Mouse (Mus musculus): ENCODE results near the gene Timp3. TPM values are rescaled to one million over a fixed set of nuclear protein-coding genes. Genes with fewer than 3 reads are reported as not detected.

Gene Timp3
- 91.0 and 92.7 TPM in 2 replicates for polyA plus RNA-seq (2014; fragmentation: Nextera tagmentation; extraction: Ambion mirVana)

DNA sequence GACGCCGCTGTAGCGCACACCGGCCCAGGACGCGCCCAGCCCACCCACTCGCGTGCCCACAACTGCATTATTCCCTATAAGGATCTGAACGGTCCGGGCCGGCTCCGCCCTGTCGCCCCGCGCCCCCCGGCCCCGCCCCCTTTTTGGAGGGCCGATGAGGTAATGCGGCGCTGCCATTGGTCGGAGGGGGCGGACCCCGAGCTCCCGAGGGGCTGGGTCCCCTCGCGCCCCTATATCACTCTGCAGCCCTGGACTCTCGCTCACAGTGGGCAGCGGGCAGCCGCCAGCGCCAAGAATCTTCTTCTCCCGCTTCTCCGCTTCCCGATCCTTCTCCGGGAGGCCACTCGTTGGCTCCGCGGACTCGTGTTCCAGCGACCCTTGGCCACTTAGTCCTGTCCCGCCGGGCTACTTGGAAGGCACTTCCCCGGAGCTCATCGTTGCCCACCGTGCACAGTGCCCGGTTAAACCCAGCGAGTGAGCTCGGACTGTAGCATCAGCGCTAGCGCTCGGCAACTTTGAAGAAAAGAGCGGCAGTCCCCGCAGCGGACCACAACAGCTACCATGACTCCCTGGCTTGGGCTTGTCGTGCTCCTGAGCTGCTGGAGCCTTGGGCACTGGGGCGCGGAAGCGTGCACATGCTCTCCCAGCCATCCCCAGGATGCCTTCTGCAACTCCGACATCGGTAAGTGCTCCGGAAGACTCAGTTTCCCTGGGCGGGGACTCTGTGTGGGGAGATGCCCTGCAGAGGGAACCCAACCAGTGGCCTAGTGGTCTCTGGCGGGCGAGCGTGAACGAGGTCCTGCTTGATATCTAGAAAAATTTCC is at the start of gene Timp3:
Timp3 (plus strand) TSS at position 80 of the 824 bp plus-strand sequence.
- H3K9me3 ChIP-seq (ENCODE audit: control insufficient read depth, low read length) = no peaks in the 10 kb centered on the region
- peak within 1 kb of the TSS; percentile 92 for H3K4me2 ChIP-seq (ENCODE audit: low read length)
- peak within 1 kb of the TSS; percentile 77 to 79 for H3K4me3 ChIP-seq (ENCODE audit: control insufficient read depth in 1 of 2, insufficient read depth in 1 of 2, low read depth in 1 of 2, low read length in 2 of 2)
- H3K36me3 ChIP-seq (ENCODE audit: control insufficient read depth, insufficient read depth, low read length) = peaks cover 12% of the 10 kb centered on the region
- under 1% methylated on average over 59 of the region's 65 CpGs for WGBS
- peak within 1 kb of the TSS; percentile 35 to 88 for H3K27ac ChIP-seq (replicated peaks in 1 of 2; ENCODE audit: control insufficient read depth in 1 of 2, insufficient read depth in 1 of 2, low read depth in 2 of 2, low read length in 2 of 2)
- peaks cover 19 to 27% of the 10 kb centered on the region in 2 experiments for H3K4me1 ChIP-seq (ENCODE audit: control insufficient read depth in 2 of 2, insufficient read depth in 2 of 2, low read length in 2 of 2)
- H3K27me3 ChIP-seq (ENCODE audit: control insufficient read depth, insufficient read depth, low read length) = no peaks in the 10 kb centered on the region; the same call in 1 of the 2 replicates
- H3K9ac ChIP-seq (ENCODE audit: low read length) = peak within 1 kb of the TSS; percentile 94
- peak; percentile 89 for ATAC-seq (ENCODE audit: insufficient number of reproducible peaks, insufficient read depth, low FRiP score, low read depth)

DNA sequence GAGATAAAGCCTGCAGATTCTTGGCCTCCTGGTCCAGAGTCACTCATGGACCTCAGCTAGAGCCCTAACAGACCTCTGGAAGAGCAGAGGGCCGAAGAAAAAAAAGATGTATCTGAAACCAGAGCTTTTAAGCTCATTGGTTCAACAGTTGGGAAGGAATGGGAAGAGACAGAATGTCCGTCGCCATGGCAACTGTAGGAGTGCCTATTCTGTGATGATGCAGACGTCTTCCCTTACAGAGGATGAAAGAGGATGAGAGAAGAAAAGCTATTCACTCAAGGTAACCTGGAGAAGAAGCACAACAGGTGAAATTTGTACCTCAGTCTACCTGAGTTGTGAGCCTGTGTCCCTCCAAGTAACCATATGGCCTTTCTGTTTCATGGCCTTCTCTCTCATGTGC is 44.0 kb upstream of the Timp3 start:
- no peak for ATAC-seq (ENCODE audit: insufficient number of reproducible peaks, insufficient read depth, low FRiP score, low read depth)
- no peak overlapping the region for H3K4me3 ChIP-seq (ENCODE audit: control insufficient read depth in 1 of 2, insufficient read depth in 1 of 2, low read depth in 1 of 2, low read length in 2 of 2)
- no peaks in the 10 kb centered on the region for H3K4me1 ChIP-seq (ENCODE audit: control insufficient read depth in 2 of 2, insufficient read depth in 2 of 2, low read length in 2 of 2)
- peaks cover 7% of the 10 kb centered on the region; the same call in 1 of the 2 replicates for H3K9me3 ChIP-seq (ENCODE audit: control insufficient read depth, low read length)
- no peak overlapping the region for H3K4me2 ChIP-seq (ENCODE audit: low read length)
- no peak overlapping the region for H3K27ac ChIP-seq (replicated peaks in 1 of 2; ENCODE audit: control insufficient read depth in 1 of 2, insufficient read depth in 1 of 2, low read depth in 2 of 2, low read length in 2 of 2)
- no peak overlapping the region for H3K9ac ChIP-seq (ENCODE audit: low read length)
- H3K36me3 ChIP-seq (ENCODE audit: control insufficient read depth, insufficient read depth, low read length) = no peaks in the 10 kb centered on the region
- H3K27me3 ChIP-seq (ENCODE audit: control insufficient read depth, insufficient read depth, low read length) = no peaks in the 10 kb centered on the region
- WGBS = 60% methylated on average over 4 of the region's 4 CpGs

DNA sequence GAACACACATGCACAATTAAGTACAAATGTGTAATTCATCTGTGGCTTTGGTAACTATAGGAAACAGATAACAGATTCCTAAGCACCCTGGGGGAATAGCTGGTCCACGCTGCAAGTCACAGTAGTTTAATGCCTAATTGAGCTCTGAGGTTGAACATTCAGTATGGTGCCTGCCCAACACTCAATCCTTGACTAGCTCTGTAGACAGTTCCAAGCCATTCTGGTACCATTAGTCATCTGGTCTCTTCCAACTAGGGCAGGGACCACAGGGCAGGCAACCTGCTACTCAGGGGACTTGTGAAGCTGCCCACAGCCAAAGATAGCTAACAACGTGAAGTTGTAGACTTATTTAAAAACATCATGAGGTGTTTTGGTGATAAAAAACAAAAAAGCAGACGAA is 43.1 kb upstream of the Timp3 start:
- 64% methylated on average over 3 of the region's 3 CpGs for WGBS
- Histone ChIP-seq H3K36me3 (ENCODE audit: control insufficient read depth, insufficient read depth, low read length) (no peaks in the 10 kb centered on the region), H3K4me3 (ENCODE audit: control insufficient read depth in 1 of 2, insufficient read depth in 1 of 2, low read depth in 1 of 2, low read length in 2 of 2) (no peak overlapping the region), H3K4me2 (ENCODE audit: low read length) (no peak overlapping the region), H3K9ac (ENCODE audit: low read length) (no peak overlapping the region), H3K27ac (replicated peaks in 1 of 2; ENCODE audit: control insufficient read depth in 1 of 2, insufficient read depth in 1 of 2, low read depth in 2 of 2, low read length in 2 of 2) (no peak overlapping the region), H3K4me1 (ENCODE audit: control insufficient read depth in 2 of 2, insufficient read depth in 2 of 2, low read length in 2 of 2) (no peaks in the 10 kb centered on the region), H3K9me3 (ENCODE audit: control insufficient read depth, low read length) (peaks cover 7% of the 10 kb centered on the region; the same call in 1 of the 2 replicates), H3K27me3 (ENCODE audit: control insufficient read depth, insufficient read depth, low read length) (no peaks in the 10 kb centered on the region)
- no peak for ATAC-seq (ENCODE audit: insufficient number of reproducible peaks, insufficient read depth, low FRiP score, low read depth)

DNA sequence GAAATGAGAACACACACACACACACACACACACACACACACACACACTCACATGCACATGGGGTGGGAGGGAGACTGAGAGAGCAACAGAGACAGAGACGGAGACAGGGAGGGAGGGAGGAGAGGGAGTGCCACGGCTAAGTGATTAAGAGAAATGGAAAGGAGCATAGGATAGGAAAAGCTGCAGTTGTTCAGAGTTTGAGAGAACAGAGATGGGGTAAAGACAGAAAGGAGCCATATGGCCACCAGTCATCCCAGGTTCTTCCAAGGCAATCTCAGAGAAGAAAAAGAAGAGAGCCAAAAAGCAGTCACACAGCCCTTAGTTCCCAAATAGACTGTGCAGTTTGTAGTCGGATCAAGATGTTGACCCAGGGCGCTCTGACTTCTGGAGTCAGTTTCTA is 42.1 kb upstream of the Timp3 start:
- H3K4me2 ChIP-seq (ENCODE audit: low read length) = no peak overlapping the region
- 67% methylated on average over 4 of the region's 4 CpGs for WGBS
- H3K4me3 ChIP-seq (ENCODE audit: control insufficient read depth in 1 of 2, insufficient read depth in 1 of 2, low read depth in 1 of 2, low read length in 2 of 2) = no peak overlapping the region
- H3K27me3 ChIP-seq (ENCODE audit: control insufficient read depth, insufficient read depth, low read length) = no peaks in the 10 kb centered on the region
- H3K9ac ChIP-seq (ENCODE audit: low read length) = no peak overlapping the region
- H3K4me1 ChIP-seq (ENCODE audit: control insufficient read depth in 2 of 2, insufficient read depth in 2 of 2, low read length in 2 of 2) = no peaks in the 10 kb centered on the region
- H3K9me3 ChIP-seq (ENCODE audit: control insufficient read depth, low read length) = peaks cover 7% of the 10 kb centered on the region; the same call in 1 of the 2 replicates
- ATAC-seq (ENCODE audit: insufficient number of reproducible peaks, insufficient read depth, low FRiP score, low read depth) = no peak
- no peak overlapping the region for H3K27ac ChIP-seq (replicated peaks in 1 of 2; ENCODE audit: control insufficient read depth in 1 of 2, insufficient read depth in 1 of 2, low read depth in 2 of 2, low read length in 2 of 2)
- H3K36me3 ChIP-seq (ENCODE audit: control insufficient read depth, insufficient read depth, low read length) = no peaks in the 10 kb centered on the region

DNA sequence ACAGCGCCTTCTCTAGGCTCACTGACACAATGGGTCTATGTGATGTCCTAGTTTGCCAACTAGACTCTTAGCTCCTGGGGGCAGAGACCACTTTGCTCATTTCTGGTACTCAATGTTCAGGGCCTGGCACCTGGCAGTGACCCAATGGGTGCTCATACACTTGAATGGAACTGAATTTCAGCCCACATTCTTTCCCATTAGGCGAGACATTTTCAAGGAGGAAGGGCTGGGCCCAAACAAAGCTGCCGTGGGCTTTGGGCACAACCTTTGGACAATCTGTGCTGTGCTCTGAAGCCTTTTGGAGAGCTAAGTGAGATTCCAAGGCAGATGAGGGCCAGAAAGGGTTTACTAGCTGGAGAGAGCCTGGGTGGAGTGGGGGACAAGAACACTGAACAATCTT is 41.2 kb upstream of the Timp3 start:
- H3K9ac ChIP-seq (ENCODE audit: low read length) = no peak overlapping the region
- H3K36me3 ChIP-seq (ENCODE audit: control insufficient read depth, insufficient read depth, low read length) = no peaks in the 10 kb centered on the region
- H3K4me3 ChIP-seq (ENCODE audit: control insufficient read depth in 1 of 2, insufficient read depth in 1 of 2, low read depth in 1 of 2, low read length in 2 of 2) = no peak overlapping the region
- ATAC-seq (ENCODE audit: insufficient number of reproducible peaks, insufficient read depth, low FRiP score, low read depth) = no peak
- no peak overlapping the region for H3K4me2 ChIP-seq (ENCODE audit: low read length)
- no peaks in the 10 kb centered on the region for H3K4me1 ChIP-seq (ENCODE audit: control insufficient read depth in 2 of 2, insufficient read depth in 2 of 2, low read length in 2 of 2)
- 78% methylated on average over 3 of the region's 3 CpGs for WGBS
- no peaks in the 10 kb centered on the region for H3K27me3 ChIP-seq (ENCODE audit: control insufficient read depth, insufficient read depth, low read length)
- peaks cover 7% of the 10 kb centered on the region; the same call in 1 of the 2 replicates for H3K9me3 ChIP-seq (ENCODE audit: control insufficient read depth, low read length)
- no peak overlapping the region for H3K27ac ChIP-seq (replicated peaks in 1 of 2; ENCODE audit: control insufficient read depth in 1 of 2, insufficient read depth in 1 of 2, low read depth in 2 of 2, low read length in 2 of 2)

DNA sequence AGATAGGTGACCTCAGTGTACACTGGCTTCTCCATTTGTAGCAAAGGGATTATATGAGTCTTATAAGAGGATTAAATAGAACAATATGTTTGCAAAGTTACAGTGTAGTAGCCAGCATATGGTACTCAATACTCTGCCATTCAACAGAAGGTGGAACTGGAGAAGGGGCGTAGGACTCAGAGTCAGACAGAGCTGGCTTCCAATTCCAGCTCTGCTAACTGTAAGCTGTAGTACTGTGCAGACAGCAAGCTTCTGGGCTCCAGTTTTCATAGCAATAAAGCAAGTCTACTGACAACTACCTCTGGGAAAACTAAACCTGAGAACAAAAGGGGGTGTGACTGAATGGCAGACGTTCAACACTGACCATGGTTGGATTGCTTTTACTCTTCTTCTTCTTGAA is 38.4 kb upstream of the Timp3 start:
- WGBS = 82% methylated on average over 2 of the region's 2 CpGs
- Histone ChIP-seq H3K9me3 (ENCODE audit: control insufficient read depth, low read length) (peaks cover 7% of the 10 kb centered on the region; the same call in 1 of the 2 replicates), H3K36me3 (ENCODE audit: control insufficient read depth, insufficient read depth, low read length) (no peaks in the 10 kb centered on the region), H3K27me3 (ENCODE audit: control insufficient read depth, insufficient read depth, low read length) (no peaks in the 10 kb centered on the region), H3K9ac (ENCODE audit: low read length) (no peak overlapping the region), H3K4me3 (ENCODE audit: control insufficient read depth in 1 of 2, insufficient read depth in 1 of 2, low read depth in 1 of 2, low read length in 2 of 2) (no peak overlapping the region), H3K4me1 (ENCODE audit: control insufficient read depth in 2 of 2, insufficient read depth in 2 of 2, low read length in 2 of 2) (no peaks in the 10 kb centered on the region; a peak in 1 of 4 replicates), H3K27ac (replicated peaks in 1 of 2; ENCODE audit: control insufficient read depth in 1 of 2, insufficient read depth in 1 of 2, low read depth in 2 of 2, low read length in 2 of 2) (no peak overlapping the region), H3K4me2 (ENCODE audit: low read length) (no peak overlapping the region)
- ATAC-seq (ENCODE audit: insufficient number of reproducible peaks, insufficient read depth, low FRiP score, low read depth) = no peak

DNA sequence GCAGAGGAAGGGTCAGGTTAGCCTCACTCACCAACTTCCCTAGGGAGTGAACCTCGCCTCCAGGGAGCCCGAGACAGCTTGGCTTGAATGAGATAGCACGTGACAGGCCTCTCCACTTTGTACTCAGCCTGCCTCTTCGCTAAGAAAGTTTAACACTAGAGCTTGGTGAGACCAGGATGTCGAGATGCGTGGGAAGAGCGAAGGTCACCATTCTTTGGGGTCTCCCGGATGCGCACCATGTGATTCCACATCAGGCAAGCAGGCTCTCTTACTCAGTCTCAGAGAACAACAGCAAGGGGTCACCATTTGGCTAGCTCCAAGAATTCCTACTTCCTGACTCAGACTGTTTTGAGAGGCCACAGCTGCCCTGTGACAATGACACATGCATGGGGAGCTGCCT is 35.6 kb upstream of the Timp3 start:
- Histone ChIP-seq H3K27ac (replicated peaks in 1 of 2; ENCODE audit: control insufficient read depth in 1 of 2, insufficient read depth in 1 of 2, low read depth in 2 of 2, low read length in 2 of 2) (no peak overlapping the region), H3K9ac (ENCODE audit: low read length) (no peak overlapping the region), H3K36me3 (ENCODE audit: control insufficient read depth, insufficient read depth, low read length) (no peaks in the 10 kb centered on the region), H3K9me3 (ENCODE audit: control insufficient read depth, low read length) (peaks cover 7% of the 10 kb centered on the region; the same call in 1 of the 2 replicates), H3K4me1 (ENCODE audit: control insufficient read depth in 2 of 2, insufficient read depth in 2 of 2, low read length in 2 of 2) (no peaks in the 10 kb centered on the region; a peak in 1 of 4 replicates), H3K27me3 (ENCODE audit: control insufficient read depth, insufficient read depth, low read length) (no peaks in the 10 kb centered on the region), H3K4me2 (ENCODE audit: low read length) (no peak overlapping the region), H3K4me3 (ENCODE audit: control insufficient read depth in 1 of 2, insufficient read depth in 1 of 2, low read depth in 1 of 2, low read length in 2 of 2) (no peak overlapping the region)
- WGBS = 62% methylated on average over 9 of the region's 9 CpGs
- ATAC-seq (ENCODE audit: insufficient number of reproducible peaks, insufficient read depth, low FRiP score, low read depth) = no peak

All from heart, embryonic 14.5 days (tissue).